Comparison of ENCODE assay signal across 8 mouse cellular contexts in the genomic region with DNA sequence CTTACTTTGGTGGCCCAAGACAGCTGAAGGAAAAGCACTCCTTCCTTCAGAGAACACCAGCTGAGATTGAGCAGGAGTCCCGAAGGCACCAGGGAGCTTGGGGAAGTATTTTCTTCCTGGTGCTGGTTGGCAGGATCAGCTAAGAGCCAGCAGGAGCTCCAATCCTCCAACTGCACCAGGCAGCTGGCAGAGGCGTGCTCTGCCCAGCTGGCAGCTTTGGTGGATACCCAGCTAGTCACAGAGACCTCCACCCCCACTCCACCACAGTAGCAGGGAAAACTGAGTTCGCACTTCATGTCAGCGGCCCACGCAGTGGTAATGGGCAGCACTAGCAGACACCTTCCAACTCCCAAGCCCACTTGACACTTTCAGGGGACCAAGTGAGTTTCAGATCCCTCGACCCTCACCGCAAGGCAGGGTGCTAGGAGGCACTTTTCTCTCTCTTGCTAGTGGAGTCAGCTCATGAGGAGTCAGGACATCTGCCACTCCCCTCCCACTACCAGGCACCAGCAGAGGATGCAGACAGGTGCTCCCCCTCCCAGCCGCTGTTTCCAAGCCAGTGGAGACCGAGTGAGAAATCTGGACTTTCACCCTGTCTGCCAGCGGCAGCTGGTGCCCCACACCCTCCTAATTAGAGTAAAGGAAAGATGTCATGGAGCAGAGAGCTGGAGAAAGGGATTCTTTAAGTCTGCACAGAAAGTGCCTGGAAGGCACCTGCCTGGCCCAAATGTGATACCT. TPM values are rescaled to one million over a fixed set of nuclear protein-coding genes. Genes with fewer than 3 reads are reported as not detected.
DNase-seq lines count a peak whose midpoint lies in the region; ATAC-seq lines count a peak whose summit lies in the region.
"Had no signal": no experiment of that assay in that cellular context is flagged by ENCODE, and none has a peak within 500 bp of the region (broad histone marks: within the 10 kb centered on the region; RNA-seq: fewer than 3 reads in every experiment).

No protein-coding gene starts in this region.

- WGBS in forebrain, embryonic 14.5 days = 58% methylated on average over 10 of the region's 10 CpGs
- WGBS in kidney, embryonic 16.5 days = 53% methylated on average over 10 of the region's 10 CpGs
- 56% methylated on average over 10 of the region's 10 CpGs for WGBS in liver, embryonic 13.5 days (ENCODE audit: insufficient replicate concordance)
- WGBS in heart, embryonic 12.5 days = 60% methylated on average over 10 of the region's 10 CpGs

- DNase-seq in ZHBTc4 (ENCODE audit: low read depth, low spot score) = peak; percentile 10
- DNase-seq in forebrain, embryonic 14.5 days (ENCODE audit: low spot score) = peak; percentile 39
- DNase-seq in liver, embryonic 13.5 days = no peak
- no peak for DNase-seq in lung, postnatal 14 days
- DNase-seq in cerebellum, adult 9-10 months = no peak
- DNase-seq: gastrocnemius, postnatal 36 days had no signal

- no peaks in the 10 kb centered on the region for H3K36me3 ChIP-seq in forebrain, embryonic 14.5 days (ENCODE audit: control insufficient read depth, insufficient read depth, low read length)
- no peaks in the 10 kb centered on the region for H3K36me3 ChIP-seq in kidney, embryonic 16.5 days (ENCODE audit: insufficient read depth, low read length)
- no peaks in the 10 kb centered on the region for H3K36me3 ChIP-seq in liver, embryonic 13.5 days
- H3K36me3 ChIP-seq in heart, embryonic 12.5 days = no peaks in the 10 kb centered on the region

- H3K27me3 ChIP-seq in forebrain, embryonic 14.5 days (replicated peaks; ENCODE audit: control insufficient read depth, insufficient read depth, low read length) = no peaks in the 10 kb centered on the region
- H3K27me3 ChIP-seq in kidney, embryonic 16.5 days (ENCODE audit: insufficient read depth, low read length) = no peaks in the 10 kb centered on the region
- no peaks in the 10 kb centered on the region for H3K27me3 ChIP-seq in liver, embryonic 13.5 days
- H3K27me3 ChIP-seq in heart, embryonic 12.5 days (replicated peaks) = no peaks in the 10 kb centered on the region

- H3K4me2 ChIP-seq in forebrain, embryonic 14.5 days (ENCODE audit: low read length) = no peak overlapping the region
- H3K4me2 ChIP-seq in kidney, embryonic 16.5 days (replicated peaks; ENCODE audit: low read depth, low read length) = no peak overlapping the region
- H3K4me2 ChIP-seq in liver, embryonic 13.5 days = no peak overlapping the region
- no peak overlapping the region for H3K4me2 ChIP-seq in heart, embryonic 12.5 days

- H3K9ac ChIP-seq in forebrain, embryonic 14.5 days (ENCODE audit: low read length) = no peak overlapping the region
- no peak overlapping the region for H3K9ac ChIP-seq in kidney, embryonic 16.5 days (replicated peaks; ENCODE audit: low read length)
- no peak overlapping the region for H3K9ac ChIP-seq in liver, embryonic 13.5 days
- no peak overlapping the region for H3K9ac ChIP-seq in heart, embryonic 12.5 days

- H3K4me1 ChIP-seq in forebrain, embryonic 14.5 days (ENCODE audit: control insufficient read depth, insufficient read depth, low read length) = no peaks in the 10 kb centered on the region
- H3K4me1 ChIP-seq in kidney, embryonic 16.5 days (ENCODE audit: insufficient read depth, low read length) = no peaks in the 10 kb centered on the region
- H3K4me1 ChIP-seq in liver, embryonic 13.5 days (replicated peaks) = peaks cover 9% of the 10 kb centered on the region
- no peaks in the 10 kb centered on the region for H3K4me1 ChIP-seq in heart, embryonic 12.5 days (replicated peaks)

- peak; percentile 77 for ATAC-seq in forebrain, embryonic 14.5 days
- ATAC-seq in kidney, embryonic 16.5 days (ENCODE audit: low FRiP score, low TSS enrichment) = peak; percentile 82
- 0 out of 2 replicates have a peak, but pooled peaks have one; percentile 11 for ATAC-seq in liver, embryonic 13.5 days (ENCODE audit: low read depth)
- ATAC-seq in heart, embryonic 12.5 days (ENCODE audit: insufficient number of reproducible peaks, low FRiP score) = no peak

- no peak overlapping the region for H3K4me3 ChIP-seq in forebrain, embryonic 14.5 days (ENCODE audit: low read depth, low read length)
- no peak overlapping the region for H3K4me3 ChIP-seq in kidney, embryonic 16.5 days (ENCODE audit: low read length)
- no peak overlapping the region for H3K4me3 ChIP-seq in liver, embryonic 13.5 days (replicated peaks)
- no peak overlapping the region for H3K4me3 ChIP-seq in heart, embryonic 12.5 days

- no peaks in the 10 kb centered on the region for H3K9me3 ChIP-seq in forebrain, embryonic 14.5 days (replicated peaks; ENCODE audit: control insufficient read depth, low read length)
- no peaks in the 10 kb centered on the region for H3K9me3 ChIP-seq in kidney, embryonic 16.5 days (ENCODE audit: low read length)
- H3K9me3 ChIP-seq in liver, embryonic 13.5 days (replicated peaks) = no peaks in the 10 kb centered on the region
- H3K9me3 ChIP-seq in heart, embryonic 12.5 days (replicated peaks) = no peaks in the 10 kb centered on the region

- no peak overlapping the region; the same call in 1 of the 2 replicates for H3K27ac ChIP-seq in forebrain, embryonic 14.5 days (ENCODE audit: low read depth, low read length)
- no peak overlapping the region for H3K27ac ChIP-seq in kidney, embryonic 16.5 days (ENCODE audit: low read length)
- H3K27ac ChIP-seq in liver, embryonic 13.5 days = no peak overlapping the region
- H3K27ac ChIP-seq in heart, embryonic 12.5 days (ENCODE audit: poor library complexity, severe bottlenecking) = no peak overlapping the region

RNA-seq across cellular contexts. Expression of a gene that starts 10.4 kb away (rescaled TPM):
- 6.6 and 7.3 TPM in 2 replicates for polyA plus RNA-seq in forebrain, embryonic 14.5 days (2014; fragmentation: Nextera tagmentation; extraction: Ambion mirVana)
- polyA plus RNA-seq in kidney, embryonic 16.5 days (2015; fragmentation: Nextera tagmentation; extraction: Ambion mirVana) = 12.5 and 13.5 TPM in 2 replicates
- 6.0 and 8.4 TPM in 2 replicates for polyA plus RNA-seq in liver, embryonic 13.5 days (2015; fragmentation: Nextera tagmentation; extraction: Ambion mirVana)
- polyA plus RNA-seq in heart, embryonic 12.5 days (2016; fragmentation: Nextera tagmentation; extraction: Ambion mirVana) = 7.1 and 7.4 TPM in 2 replicates

RNA-seq across cellular contexts. Expression of a gene that starts 50.8 kb away (rescaled TPM):
- polyA plus RNA-seq in forebrain, embryonic 14.5 days (2014; fragmentation: Nextera tagmentation; extraction: Ambion mirVana) = 13.4 and 17.8 TPM in 2 replicates
- 19.4 and 21.4 TPM in 2 replicates for polyA plus RNA-seq in kidney, embryonic 16.5 days (2015; fragmentation: Nextera tagmentation; extraction: Ambion mirVana)
- polyA plus RNA-seq in liver, embryonic 13.5 days (2015; fragmentation: Nextera tagmentation; extraction: Ambion mirVana) = 10.2 and 13.1 TPM in 2 replicates
- polyA plus RNA-seq in heart, embryonic 12.5 days (2016; fragmentation: Nextera tagmentation; extraction: Ambion mirVana) = 16.0 and 16.9 TPM in 2 replicates

Comparison
In these comparisons a context has a peak if more than half of its experiments do, and no peak if none do; other contexts are left out.
1. DNase-seq: peak in ZHBTc4 (single experiment) and forebrain, embryonic 14.5 days (single experiment); none in liver, embryonic 13.5 days (single experiment), lung, postnatal 14 days (single experiment) and cerebellum, adult 9-10 months (single experiment).